Mouse (Mus musculus) olfactory bulb, adult 2 months (tissue): ENCODE data around the gene Cep95.

Experiments
- CTCF ChIP-seq: fragments of 200-500 bp; IDR thresholded peaks from 2 replicates; pipeline ENCODE4 v1.5.1; 2012; ENCODE audit warnings: low read depth, mild to moderate bottlenecking, low read length, moderate library complexity; ENCODE audit not compliant: insufficient read depth
- POLR2A ChIP-seq: fragments of 200-500 bp; IDR thresholded peaks from 2 replicates; pipeline ENCODE4 v1.6.1; 2012; ENCODE audit warnings: mild to moderate bottlenecking, low read depth, low read length, moderate library complexity; ENCODE audit not compliant: insufficient read depth

DNA sequence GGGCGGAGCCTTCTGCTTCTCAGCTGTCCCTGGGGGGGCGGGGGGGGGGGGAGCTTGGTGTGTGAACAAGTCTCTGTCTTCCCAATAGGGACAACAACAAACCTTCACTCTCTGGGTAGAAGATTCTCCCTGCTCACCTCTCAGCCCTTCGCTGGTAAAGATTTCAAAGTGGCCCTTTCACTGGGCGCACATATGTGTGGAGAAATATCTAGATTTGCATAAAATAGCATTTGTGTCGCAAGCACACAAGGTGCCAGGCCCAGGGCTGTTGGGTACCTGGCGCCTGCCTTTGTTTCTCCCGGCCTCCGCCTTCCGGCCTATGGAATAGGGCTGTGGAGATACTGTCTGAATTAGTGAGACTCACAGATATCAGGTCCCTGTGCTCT lies 26.3 kb upstream of the Cep95 start:
- no peak for TF ChIP-seq CTCF
- TF ChIP-seq POLR2A = no peak
